19 mouse cellular contexts compared by ENCODE assay signal in genomic region chr17:44487514-44488244, GRCm38 (mm10).
DNase-seq lines count a peak whose midpoint lies in the region; ATAC-seq and TF ChIP-seq lines count a peak whose summit lies in the region.
"Had no signal": no experiment of that assay in that cellular context is flagged by ENCODE, and none has a peak within 500 bp of the region (broad histone marks: within the 10 kb centered on the region; RNA-seq: fewer than 3 reads in every experiment).

No protein-coding gene starts in this region.

- WGBS in midbrain, embryonic 13.5 days: 86% methylated on average over 10 of the region's 10 CpGs
- WGBS in lung, adult 2 months: 86% methylated on average over 10 of the region's 10 CpGs

- H3K4me3 ChIP-seq in midbrain, embryonic 13.5 days (replicated peaks): no peak overlapping the region
- H3K4me3 ChIP-seq in lung, adult 2 months (replicated peaks; ENCODE audit: extremely low read depth, low read depth, low read length): no peak overlapping the region
- H3K4me3 ChIP-seq: embryonic facial prominence, embryonic 13.5 days; heart, embryonic 15.5 days; hindbrain, embryonic 12.5 days; intestine, embryonic 15.5 days; limb, embryonic 13.5 days had no signal

- H3K9me3 ChIP-seq in midbrain, embryonic 13.5 days: no peaks in the 10 kb centered on the region
- H3K9me3 ChIP-seq: embryonic facial prominence, embryonic 13.5 days; heart, embryonic 15.5 days; hindbrain, embryonic 12.5 days; intestine, embryonic 15.5 days; limb, embryonic 13.5 days had no signal

- no peaks in the 10 kb centered on the region for H3K4me1 ChIP-seq in midbrain, embryonic 13.5 days (replicated peaks)
- H3K4me1 ChIP-seq in lung, adult 2 months (ENCODE audit: control insufficient read depth, insufficient read depth, low read length): no peaks in the 10 kb centered on the region
- H3K4me1 ChIP-seq: embryonic facial prominence, embryonic 13.5 days; heart, embryonic 15.5 days; intestine, embryonic 15.5 days had no signal

- H3K9ac ChIP-seq in midbrain, embryonic 13.5 days (replicated peaks): no peak overlapping the region
- H3K9ac ChIP-seq: embryonic facial prominence, embryonic 13.5 days; heart, embryonic 15.5 days; hindbrain, embryonic 12.5 days; intestine, embryonic 15.5 days; limb, embryonic 13.5 days had no signal

- H3K4me2 ChIP-seq in midbrain, embryonic 13.5 days (replicated peaks): no peak overlapping the region
- H3K4me2 ChIP-seq: embryonic facial prominence, embryonic 13.5 days; heart, embryonic 15.5 days; hindbrain, embryonic 12.5 days; intestine, embryonic 15.5 days; limb, embryonic 13.5 days had no signal

- H3K27me3 ChIP-seq in midbrain, embryonic 13.5 days: no peaks in the 10 kb centered on the region
- H3K27me3 ChIP-seq: embryonic facial prominence, embryonic 13.5 days; heart, embryonic 15.5 days; hindbrain, embryonic 12.5 days; intestine, embryonic 15.5 days; limb, embryonic 13.5 days had no signal

- no peak for TF ChIP-seq POLR2A in lung, adult 2 months (IDR thresholded peaks at IDR 0.05; ENCODE audit: borderline replicate concordance, extremely low read depth, low read depth, low read length)

- H3K27ac ChIP-seq in midbrain, embryonic 13.5 days: no peak overlapping the region
- H3K27ac ChIP-seq: embryonic facial prominence, embryonic 13.5 days; heart, embryonic 15.5 days; hindbrain, embryonic 12.5 days; intestine, embryonic 15.5 days; limb, embryonic 13.5 days had no signal

- no peak for TF ChIP-seq CTCF in lung, adult 2 months (IDR thresholded peaks at IDR 0.05; ENCODE audit: insufficient read depth, low read length)

- DNase-seq in frontal cortex, postnatal 10 days (ENCODE audit: low spot score in 2 of 2): no peak
- DNase-seq in A20 (ENCODE audit: low read depth, low spot score) (peak; percentile 38), ZHBTc4 (ENCODE audit: low read depth, low spot score) (peak; percentile 35)
- DNase-seq in B cell, adult 2 months: no peak
- DNase-seq in ovary, adult 18-20 months (ENCODE audit: low spot score): no peak
- no peak for DNase-seq in lung, adult 2 months
- DNase-seq: cerebellum, adult 11-12 months; heart, adult 18-20 months; kidney, postnatal 10 days; lung, postnatal 4 days; thymus, adult 18-20 months had no signal

- no peaks in the 10 kb centered on the region for H3K36me3 ChIP-seq in midbrain, embryonic 13.5 days
- H3K36me3 ChIP-seq: embryonic facial prominence, embryonic 13.5 days; heart, embryonic 15.5 days; hindbrain, embryonic 12.5 days; intestine, embryonic 15.5 days; limb, embryonic 13.5 days had no signal

- ATAC-seq in frontal cortex, adult (ENCODE audit: low TSS enrichment): peak; percentile 96
- 0 out of 2 replicates have a peak, but pooled peaks have one; percentile 30 for ATAC-seq in midbrain, embryonic 13.5 days
- ATAC-seq: CD4-positive, CD25-positive, alpha-beta regulatory T cell, adult 4 months; intestine, embryonic 15.5 days had no signal

Comparison
In these comparisons a context has a peak if more than half of its experiments do, and no peak if none do; other contexts are left out.
1. DNase-seq: peak in A20 (single experiment) and ZHBTc4 (single experiment); none in frontal cortex, postnatal 10 days (0 of 2), B cell, adult 2 months (0 of 2), ovary, adult 18-20 months (single experiment) and lung, adult 2 months (single experiment).